Mouse (Mus musculus) neural tube, embryonic 15.5 days (tissue): Measurements from ENCODE around the gene Rhno1. TPM values are rescaled to one million over a fixed set of nuclear protein-coding genes. Genes with fewer than 3 reads are reported as not detected.

Experiments
- ATAC-seq: fragments of 200-750 bp; cut with Nextera tagmentation; 2 replicates; pipeline ENCODE4 v1.8.0; 2017; ENCODE audit warnings: mild to moderate bottlenecking, moderate TSS enrichment, moderate library complexity; ENCODE audit not compliant: low FRiP score
- H3K27ac ChIP-seq: fragments of 300-500 bp; sonication (generic); replicated peaks from 2 replicates; pipeline ENCODE4 v1.5.1; 2015; ENCODE audit warnings: mild to moderate bottlenecking, inconsistent platforms
- H3K27me3 ChIP-seq: fragments of 300-500 bp; sonication (generic); replicated peaks from 2 replicates; pipeline ENCODE4 v1.6.1; 2015; ENCODE audit warnings: inconsistent platforms
- H3K36me3 ChIP-seq: fragments of 300-500 bp; sonication (generic); 2 replicates; pipeline ENCODE4 v1.6.1; 2015; ENCODE audit warnings: inconsistent platforms
- H3K4me1 ChIP-seq: fragments of 300-500 bp; sonication (generic); 2 replicates; pipeline ENCODE4 v1.6.1; 2015; ENCODE audit warnings: inconsistent platforms
- H3K4me2 ChIP-seq: fragments of 300-500 bp; sonication (generic); 2 replicates; pipeline ENCODE4 v1.6.1; 2015; ENCODE audit warnings: inconsistent platforms, mild to moderate bottlenecking, moderate library complexity
- H3K4me3 ChIP-seq: fragments of 300-500 bp; sonication (generic); replicated peaks from 2 replicates; pipeline ENCODE4 v1.5.1; 2015; ENCODE audit warnings: mild to moderate bottlenecking, inconsistent platforms
- H3K9ac ChIP-seq: fragments of 300-500 bp; sonication (generic); replicated peaks from 2 replicates; pipeline ENCODE4 v1.6.1; 2015; ENCODE audit warnings: mild to moderate bottlenecking, inconsistent platforms
- H3K9me3 ChIP-seq: fragments of 300-500 bp; sonication (generic); replicated peaks from 2 replicates; pipeline ENCODE4 v1.6.1; 2016; ENCODE audit warnings: inconsistent platforms
- whole genome bisulfite sequencing: fragments of 180-500 bp; shearing (Covaris S2); methylation state at CpG from one replicate; pipeline ENCODE4 v1.1.7; 2015; ENCODE audit warnings: mixed read lengths; 5-methylcytosine and 5-hydroxymethylcytosine counted together
- polyA plus RNA-seq: library from polyadenylated mRNA; unstranded; fragments of >200 nt; fragmentation: Nextera tagmentation; extraction: Ambion mirVana; gene quantifications from 2 replicates; pipeline ENCODE4 v1.2.1, GENCODE M21; 2015

Gene Rhno1
- polyA plus RNA-seq: 72.2 and 85.9 TPM in 2 replicates

DNA sequence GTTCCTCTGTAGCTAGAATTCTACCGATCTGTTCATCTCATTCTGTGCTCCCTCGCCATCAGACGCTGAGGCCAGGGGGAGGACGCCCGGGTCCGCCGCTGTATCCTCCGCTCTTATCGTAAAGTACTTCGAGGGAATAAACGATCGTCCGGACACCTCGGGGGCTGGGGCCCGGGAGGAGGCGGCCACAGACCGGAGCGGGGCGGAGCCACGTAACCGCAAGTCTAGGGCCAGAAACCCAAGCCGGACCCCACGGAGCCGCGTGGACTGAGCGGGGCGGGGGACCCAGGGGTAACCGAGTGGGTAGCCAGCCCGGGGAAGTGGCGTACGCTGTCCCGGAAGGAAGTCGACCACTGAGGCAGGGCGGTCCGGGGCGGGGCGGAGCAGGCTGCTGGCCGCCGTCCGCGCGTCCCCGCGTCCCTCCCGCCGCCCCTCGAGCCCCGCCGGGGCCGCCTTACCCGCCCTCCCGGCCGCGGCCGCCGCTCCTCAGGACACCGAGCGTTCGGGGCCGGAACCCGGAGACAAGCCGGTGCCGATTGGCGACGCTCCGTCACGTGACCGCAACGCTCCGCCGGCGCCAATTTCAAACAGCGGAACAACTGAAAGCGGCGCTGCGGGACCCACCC, at the start of gene Rhno1, which contains the start of gene Foxm1:
Gene Rhno1 (minus strand): TSS at position 531 of the 626 bp plus-strand sequence.
Gene Foxm1 (plus strand): TSS at position 587 of the 626 bp plus-strand sequence.
- ATAC-seq: peak; percentile 92
- peak within 1 kb of the TSS; percentile 100 for H3K4me2 ChIP-seq
- peak within 1 kb of the TSS; percentile 88 for H3K27ac ChIP-seq
- no peaks in the 10 kb centered on the region for H3K9me3 ChIP-seq
- H3K4me1 ChIP-seq: peaks cover 36% of the 10 kb centered on the region
- no peaks in the 10 kb centered on the region for H3K27me3 ChIP-seq
- peak within 1 kb of the TSS; percentile 75 for H3K9ac ChIP-seq
- peak within 1 kb of the TSS; percentile 81 for H3K4me3 ChIP-seq
- H3K36me3 ChIP-seq: peaks cover 12% of the 10 kb centered on the region
- WGBS: under 1% methylated on average over 67 of the region's 76 CpGs

DNA sequence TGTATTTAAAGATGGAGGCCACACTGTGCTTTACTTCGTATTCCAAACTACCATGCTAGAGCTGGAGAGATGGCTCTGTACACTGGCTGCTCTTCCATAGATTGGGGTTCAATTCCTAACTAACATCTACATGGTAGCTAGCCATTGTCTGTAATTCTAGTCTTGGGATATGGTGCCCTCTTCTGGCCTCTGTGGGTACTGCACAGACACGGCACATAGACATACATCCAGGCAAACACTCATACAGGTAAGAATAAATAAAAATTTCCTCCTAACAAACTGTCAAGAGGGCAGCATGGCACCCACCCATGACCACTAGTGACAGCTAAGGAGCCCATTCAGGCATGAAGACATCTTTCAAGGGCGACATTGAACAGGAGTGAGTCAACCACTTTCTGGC, 48.4 kb upstream of the Rhno1 start:
- peak; percentile 30 for ATAC-seq
- Histone ChIP-seq H3K9me3 (no peaks in the 10 kb centered on the region), H3K27me3 (no peaks in the 10 kb centered on the region), H3K27ac (no peak overlapping the region), H3K36me3 (peaks cover 81% of the 10 kb centered on the region), H3K4me3 (no peak overlapping the region), H3K4me1 (no peaks in the 10 kb centered on the region), H3K9ac (no peak overlapping the region), H3K4me2 (no peak overlapping the region)
- WGBS: 20% methylated on average over 3 of the region's 3 CpGs

DNA sequence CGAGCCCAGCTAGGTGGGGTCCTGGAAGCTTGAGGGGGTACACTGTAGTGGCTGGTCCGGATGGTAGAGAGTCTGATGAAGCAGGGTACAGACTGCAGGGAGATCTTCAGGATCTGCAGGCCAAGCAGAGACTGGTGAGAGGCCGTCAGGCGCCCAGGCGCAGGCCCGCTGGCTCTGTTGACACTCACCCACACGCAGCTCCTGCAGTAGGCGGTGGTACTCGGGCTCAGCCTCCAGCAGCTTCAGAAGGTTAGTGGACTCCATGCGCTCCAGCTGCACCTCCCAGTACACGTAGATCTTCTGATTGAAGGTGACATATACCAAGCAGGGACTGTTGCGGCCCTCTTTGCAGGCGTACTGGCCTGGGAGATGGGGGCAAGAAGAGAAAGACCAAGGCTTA, 47.6 kb upstream of the Rhno1 start:
- Histone ChIP-seq H3K27me3 (no peaks in the 10 kb centered on the region), H3K4me3 (no peak overlapping the region), H3K9me3 (no peaks in the 10 kb centered on the region), H3K36me3 (peaks cover 82% of the 10 kb centered on the region), H3K9ac (no peak overlapping the region), H3K4me2 (no peak overlapping the region), H3K4me1 (no peaks in the 10 kb centered on the region), H3K27ac (no peak overlapping the region)
- 97% methylated on average over 13 of the region's 13 CpGs for WGBS
- ATAC-seq: no peak

DNA sequence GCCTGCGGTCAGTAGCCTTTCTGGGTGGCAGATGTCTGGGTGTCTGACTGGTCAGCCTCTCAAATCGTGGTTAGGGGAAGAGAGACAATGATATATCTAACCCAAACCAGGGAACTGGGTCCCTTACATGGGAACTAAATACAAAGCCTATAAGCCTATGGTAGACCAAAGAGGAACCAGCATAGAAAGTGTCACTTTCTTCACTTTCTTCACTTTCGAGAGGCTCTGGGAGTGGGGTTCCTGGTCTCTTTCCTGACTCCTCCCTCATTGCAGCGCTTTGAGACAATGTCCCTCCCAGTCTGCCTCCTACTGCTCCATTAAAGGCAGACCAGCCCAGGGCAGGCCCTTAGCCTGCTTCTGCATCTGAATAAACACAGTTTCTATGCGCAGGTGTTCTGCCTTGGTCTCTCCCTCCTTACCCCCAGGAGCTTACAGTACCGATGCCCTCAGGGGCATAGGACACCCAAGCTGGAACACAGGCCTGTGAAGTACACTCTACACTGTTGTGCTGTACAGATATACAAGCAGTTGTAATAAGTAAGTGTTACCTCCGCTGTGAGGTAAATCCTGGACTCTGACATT, 45.9 kb upstream of the Rhno1 start:
- peaks cover 73% of the 10 kb centered on the region for H3K36me3 ChIP-seq

DNA sequence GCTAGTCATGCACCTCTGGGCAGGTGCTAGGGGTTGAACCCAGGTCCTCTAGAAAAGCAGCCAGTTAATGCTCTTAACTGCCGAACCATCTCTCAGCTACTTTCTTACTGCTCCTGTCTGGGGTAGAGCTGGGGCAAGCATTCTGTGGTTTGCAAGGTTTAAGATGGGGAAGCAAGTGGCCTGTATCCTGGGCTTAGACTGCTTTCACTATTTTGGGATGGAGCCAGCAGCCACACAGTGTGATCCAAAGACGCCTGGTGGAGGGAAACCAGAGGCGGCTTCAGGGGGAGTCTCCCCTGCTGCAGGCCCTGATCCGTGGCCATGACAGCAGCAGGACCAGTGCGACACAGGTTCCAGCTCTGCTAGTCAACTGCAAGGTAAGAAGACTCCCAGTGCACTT, 42.0 kb upstream of the Rhno1 start:
- Histone ChIP-seq H3K27ac (no peak overlapping the region), H3K4me2 (no peak overlapping the region), H3K4me1 (peaks cover 27% of the 10 kb centered on the region), H3K4me3 (no peak overlapping the region), H3K27me3 (no peaks in the 10 kb centered on the region), H3K9me3 (no peaks in the 10 kb centered on the region), H3K36me3 (peaks cover 37% of the 10 kb centered on the region), H3K9ac (no peak overlapping the region)
- whole genome bisulfite sequencing: 59% methylated on average over 5 of the region's 5 CpGs
- no peak for ATAC-seq

More for the DNA sequence above, 45.9 kb upstream of the Rhno1 start:
- WGBS: 85% methylated on average over 7 of the region's 7 CpGs
- Histone ChIP-seq H3K9me3 (no peaks in the 10 kb centered on the region), H3K4me1 (no peaks in the 10 kb centered on the region), H3K9ac (no peak overlapping the region), H3K4me3 (no peak overlapping the region), H3K4me2 (no peak overlapping the region), H3K27me3 (no peaks in the 10 kb centered on the region), H3K27ac (no peak overlapping the region)
- no peak for ATAC-seq

DNA sequence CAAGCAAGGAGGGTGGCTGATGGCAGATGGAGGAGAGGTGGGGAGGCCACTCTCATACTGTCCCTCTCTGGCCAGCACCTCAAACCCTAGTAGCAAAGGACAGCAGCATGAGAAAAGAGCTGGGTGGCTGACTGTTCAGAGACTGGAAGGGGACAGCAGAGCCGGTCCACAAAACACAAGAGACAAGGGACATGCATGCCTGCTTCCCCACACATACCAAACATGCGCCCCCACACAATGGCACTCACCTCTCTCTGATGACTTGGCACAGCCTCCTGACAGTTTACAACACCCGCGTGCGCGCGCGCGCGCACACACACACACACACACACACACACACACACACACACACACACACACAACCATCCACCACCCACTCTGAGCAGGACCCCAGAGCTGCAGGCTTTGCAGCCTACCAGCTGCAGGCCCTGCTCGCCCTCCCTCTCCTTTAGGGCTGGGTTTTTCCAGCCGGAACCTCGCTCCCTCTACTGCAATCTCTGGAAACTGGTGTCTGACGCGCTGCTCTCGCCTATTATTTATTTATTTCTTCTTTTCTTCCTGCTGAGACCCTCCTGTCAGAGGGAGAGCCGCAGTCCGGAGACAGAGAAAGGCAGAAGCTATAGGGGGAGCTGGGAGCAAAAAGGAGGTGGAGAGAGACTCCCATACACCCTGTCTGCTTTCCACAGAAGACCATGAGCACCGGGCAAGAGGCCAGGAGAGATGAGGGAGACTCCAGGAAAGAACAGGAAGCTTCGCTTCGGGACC, 36.9 kb upstream of the Rhno1 start:
- peak; percentile 90 for ATAC-seq
- WGBS: 27% methylated on average over 15 of the region's 21 CpGs
- Histone ChIP-seq H3K27ac (peak overlapping the region; percentile 81), H3K4me3 (peak overlapping the region; percentile 40), H3K4me2 (peak overlapping the region; percentile 59), H3K27me3 (no peaks in the 10 kb centered on the region), H3K9me3 (no peaks in the 10 kb centered on the region), H3K36me3 (no peaks in the 10 kb centered on the region), H3K4me1 (peaks cover 33% of the 10 kb centered on the region), H3K9ac (peak overlapping the region; percentile 49)

DNA sequence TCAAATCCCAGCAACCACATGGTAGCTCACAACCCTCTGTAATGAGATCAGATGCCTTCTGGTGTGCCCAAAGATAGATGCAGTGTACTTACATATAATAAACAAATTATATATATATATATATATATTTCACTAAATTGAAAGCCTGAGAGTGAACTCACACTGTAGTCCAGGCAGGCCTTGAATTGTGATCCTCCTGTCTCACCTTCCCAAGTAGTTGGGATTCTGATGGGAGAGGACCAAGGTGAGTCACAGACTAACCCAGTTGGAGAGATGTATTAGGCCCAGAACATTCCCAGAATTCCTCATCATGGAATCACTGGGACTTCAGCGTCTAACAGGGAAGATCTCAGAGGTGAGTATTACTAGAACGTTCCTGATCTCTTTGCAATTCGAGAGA, 36.3 kb upstream of the Rhno1 start, which contains the start of gene Nrip2:
Gene Nrip2 (plus strand): TSS at position 301 of the 400 bp plus-strand sequence.
- H3K9me3 ChIP-seq: no peaks in the 10 kb centered on the region
- peak within 1 kb of the TSS; percentile 40 for H3K4me3 ChIP-seq
- H3K27ac ChIP-seq: peak within 1 kb of the TSS; percentile 81
- H3K4me2 ChIP-seq: peak within 1 kb of the TSS; percentile 59
- WGBS: 76% methylated on average over 3 of the region's 3 CpGs
- H3K36me3 ChIP-seq: no peaks in the 10 kb centered on the region
- H3K9ac ChIP-seq: peak within 1 kb of the TSS; percentile 49
- H3K27me3 ChIP-seq: no peaks in the 10 kb centered on the region
- no peak; the same call in 1 of the 2 replicates for ATAC-seq
- H3K4me1 ChIP-seq: peaks cover 33% of the 10 kb centered on the region

DNA sequence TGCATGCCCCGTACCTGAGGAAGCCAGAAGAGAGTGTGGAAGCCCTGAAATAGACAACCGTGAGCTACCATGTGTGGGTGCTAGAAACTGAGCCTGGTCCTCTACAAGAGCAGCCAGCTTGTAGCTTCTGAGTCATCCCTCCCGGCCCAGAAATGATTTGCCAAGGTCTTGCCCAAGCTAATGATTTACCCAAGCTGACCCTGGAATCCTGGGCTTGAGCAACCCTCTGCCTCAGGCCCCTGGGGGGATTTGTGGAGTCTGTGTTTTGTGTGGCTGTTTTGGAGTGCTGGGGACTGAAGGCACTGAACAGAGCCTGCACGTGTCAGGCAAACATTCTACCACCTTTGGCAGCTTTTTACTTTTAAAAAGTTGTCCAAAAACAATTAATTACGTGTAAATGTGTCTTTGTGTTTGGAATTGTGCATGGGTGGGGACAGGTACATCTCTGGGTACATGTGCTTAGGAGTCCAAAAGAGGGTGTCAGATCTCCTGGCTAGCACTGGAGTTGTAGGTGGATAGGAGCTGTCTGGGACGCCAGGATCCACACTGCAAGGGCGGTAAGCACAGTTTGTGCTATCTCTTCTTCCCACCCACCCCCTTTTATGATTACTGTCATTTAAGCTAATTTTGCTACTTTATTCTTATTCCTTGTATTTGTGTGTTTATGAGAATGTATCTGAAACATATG, 35.0 kb upstream of the Rhno1 start:
- Histone ChIP-seq H3K9ac (no peak overlapping the region), H3K36me3 (no peaks in the 10 kb centered on the region), H3K4me1 (peaks cover 33% of the 10 kb centered on the region), H3K27me3 (no peaks in the 10 kb centered on the region), H3K4me2 (no peak overlapping the region), H3K27ac (no peak overlapping the region), H3K9me3 (no peaks in the 10 kb centered on the region), H3K4me3 (no peak overlapping the region)
- 84% methylated on average over 7 of the region's 7 CpGs for WGBS
- no peak for ATAC-seq

DNA sequence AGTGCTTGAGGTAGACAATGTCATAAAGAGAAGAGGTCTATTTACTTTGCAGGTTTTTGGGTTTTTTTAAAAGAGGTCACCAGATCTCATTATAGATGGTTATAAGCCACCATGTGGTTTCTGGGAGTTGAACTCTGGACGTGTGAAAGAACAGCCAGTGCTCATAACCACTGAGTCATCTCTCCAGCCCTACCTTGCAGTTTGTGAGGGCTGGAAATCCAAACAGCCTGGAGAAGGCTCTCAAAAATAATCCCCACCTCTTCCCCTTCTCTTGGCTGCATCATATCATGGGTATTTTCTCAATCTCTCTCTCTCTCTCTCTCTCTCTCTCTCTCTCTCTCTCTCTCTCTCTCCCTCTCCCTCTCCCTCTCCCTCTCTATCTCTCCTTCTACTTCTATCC, 28.0 kb upstream of the Rhno1 start:
- Histone ChIP-seq H3K9ac (no peak overlapping the region), H3K27ac (no peak overlapping the region), H3K4me1 (no peaks in the 10 kb centered on the region), H3K36me3 (no peaks in the 10 kb centered on the region), H3K27me3 (no peaks in the 10 kb centered on the region), H3K9me3 (no peaks in the 10 kb centered on the region), H3K4me2 (no peak overlapping the region), H3K4me3 (no peak overlapping the region)
- ATAC-seq: no peak
- 68% methylated on average over 1 of the region's 1 CpGs for WGBS

DNA sequence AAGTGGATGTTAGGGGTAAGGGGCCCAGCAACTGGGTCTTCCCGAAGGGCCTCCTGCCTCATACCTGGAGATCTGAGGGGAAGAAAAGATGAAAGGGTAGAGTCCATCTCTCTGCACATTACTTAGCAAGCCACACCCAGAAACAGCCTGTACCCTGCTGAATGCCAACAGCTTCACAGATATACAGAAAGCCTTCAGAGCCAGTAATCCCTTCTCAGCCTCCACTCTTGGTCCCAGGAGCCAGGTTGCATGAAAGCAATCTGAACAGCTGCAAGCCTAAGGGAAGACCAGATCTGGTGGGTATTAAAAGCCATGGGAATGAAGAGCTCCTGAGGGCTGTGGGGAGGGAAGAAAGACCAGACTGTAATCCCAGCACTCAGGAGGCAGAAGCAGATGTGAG, 26.5 kb upstream of the Rhno1 start:
- Histone ChIP-seq H3K9me3 (no peaks in the 10 kb centered on the region), H3K9ac (no peak overlapping the region), H3K4me1 (no peaks in the 10 kb centered on the region), H3K36me3 (no peaks in the 10 kb centered on the region), H3K4me2 (no peak overlapping the region), H3K27ac (no peak overlapping the region), H3K4me3 (no peak overlapping the region), H3K27me3 (no peaks in the 10 kb centered on the region)
- no peak for ATAC-seq
- WGBS: 88% methylated on average over 1 of the region's 1 CpGs

DNA sequence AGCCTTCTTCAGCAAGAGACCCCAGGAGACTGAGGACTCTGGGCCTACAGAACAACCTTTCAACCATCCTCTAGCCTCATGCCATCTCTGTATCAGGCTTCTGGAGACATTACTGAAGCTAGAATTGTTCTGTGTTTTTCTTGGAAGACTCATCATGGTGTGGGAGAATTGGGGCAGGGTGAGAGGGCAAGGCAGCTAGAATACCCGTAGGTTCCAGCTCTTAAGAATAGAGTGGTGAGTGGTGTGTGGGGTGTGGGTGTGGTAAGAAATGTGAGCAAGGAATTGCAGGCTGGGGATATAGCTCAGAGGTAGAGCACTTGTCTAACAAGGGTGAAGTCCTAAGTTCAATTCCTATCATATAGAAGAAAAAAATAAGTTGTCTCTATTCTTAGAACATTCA, 22.3 kb upstream of the Rhno1 start:
- H3K9me3 ChIP-seq: no peaks in the 10 kb centered on the region
- ATAC-seq: no peak
- WGBS: 77% methylated on average over 1 of the region's 1 CpGs

More for the DNA sequence above, 22.3 kb upstream of the Rhno1 start:
- no peaks in the 10 kb centered on the region for H3K27me3 ChIP-seq
- H3K4me3 ChIP-seq: no peak overlapping the region
- H3K36me3 ChIP-seq: no peaks in the 10 kb centered on the region
- no peak overlapping the region for H3K4me2 ChIP-seq
- no peak overlapping the region for H3K9ac ChIP-seq
- no peak overlapping the region for H3K27ac ChIP-seq
- H3K4me1 ChIP-seq: no peaks in the 10 kb centered on the region
